Mouse (Mus musculus): ENCODE measurements around the gene Car11.
A peak's percentile ranks its signal among the peaks of the same experiment; 100 is the strongest.

GRCm38 (mm10) chr7:45704730-45705442 lies 5.2 kb downstream of the Car11 start, which contains the start of gene Dbp:
- TF ChIP-seq POLR2A (IDR thresholded peaks at IDR 0.05; ENCODE audit: extremely low read depth, insufficient read depth, low read length) (peak; percentile 66), CTCF (IDR thresholded peaks at IDR 0.05; ENCODE audit: extremely low read depth, insufficient read depth, low read length) (no peak)

Measured in cortical plate, adult 2 months (tissue).